Mouse (Mus musculus) liver, embryonic 14.5 days (tissue): ENCODE measurements around the gene March8.

ENCODE experiments used
- CTCF ChIP-seq: IDR thresholded peaks from 2 replicates; pipeline ENCODE4 v1.5.1; 2016; ENCODE audit warnings: antibody characterized with exemption, low read depth, control low read depth
- EP300 ChIP-seq: IDR thresholded peaks from 2 replicates; pipeline ENCODE4 v1.6.1; 2016; ENCODE audit warnings: antibody characterized with exemption, low read depth

DNA sequence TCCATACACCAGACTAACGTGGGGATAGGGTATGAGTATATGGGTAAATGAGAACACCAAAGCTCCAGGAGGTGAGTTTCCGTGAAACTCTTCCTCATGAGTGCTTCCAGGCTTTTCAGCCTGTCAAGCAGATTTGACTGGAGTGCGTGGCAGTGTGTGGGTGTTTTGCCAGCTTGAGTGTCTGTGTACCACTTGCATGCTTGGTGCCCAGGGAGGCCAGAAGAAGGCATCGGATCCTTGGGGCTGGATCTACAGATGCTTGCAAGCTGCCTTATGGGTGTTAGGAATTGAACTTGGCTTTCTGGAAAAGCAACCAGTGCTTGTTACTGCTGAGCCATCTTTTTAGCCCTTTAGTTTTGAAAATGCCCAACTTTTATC is 19.1 kb downstream of the March8 start:
- no peak for TF ChIP-seq CTCF
- no peak for TF ChIP-seq EP300
